Mouse (Mus musculus): ENCODE measurements around the gene Prpf31.
A peak's percentile ranks its signal among the peaks of the same experiment; 100 is the strongest.
"Not testable (repeated sequence)": the region's sequence is repeated elsewhere in the genome, so short reads cannot be mapped to it uniquely, and the experiment has no call there.

The Prpf31 gene

DNA sequence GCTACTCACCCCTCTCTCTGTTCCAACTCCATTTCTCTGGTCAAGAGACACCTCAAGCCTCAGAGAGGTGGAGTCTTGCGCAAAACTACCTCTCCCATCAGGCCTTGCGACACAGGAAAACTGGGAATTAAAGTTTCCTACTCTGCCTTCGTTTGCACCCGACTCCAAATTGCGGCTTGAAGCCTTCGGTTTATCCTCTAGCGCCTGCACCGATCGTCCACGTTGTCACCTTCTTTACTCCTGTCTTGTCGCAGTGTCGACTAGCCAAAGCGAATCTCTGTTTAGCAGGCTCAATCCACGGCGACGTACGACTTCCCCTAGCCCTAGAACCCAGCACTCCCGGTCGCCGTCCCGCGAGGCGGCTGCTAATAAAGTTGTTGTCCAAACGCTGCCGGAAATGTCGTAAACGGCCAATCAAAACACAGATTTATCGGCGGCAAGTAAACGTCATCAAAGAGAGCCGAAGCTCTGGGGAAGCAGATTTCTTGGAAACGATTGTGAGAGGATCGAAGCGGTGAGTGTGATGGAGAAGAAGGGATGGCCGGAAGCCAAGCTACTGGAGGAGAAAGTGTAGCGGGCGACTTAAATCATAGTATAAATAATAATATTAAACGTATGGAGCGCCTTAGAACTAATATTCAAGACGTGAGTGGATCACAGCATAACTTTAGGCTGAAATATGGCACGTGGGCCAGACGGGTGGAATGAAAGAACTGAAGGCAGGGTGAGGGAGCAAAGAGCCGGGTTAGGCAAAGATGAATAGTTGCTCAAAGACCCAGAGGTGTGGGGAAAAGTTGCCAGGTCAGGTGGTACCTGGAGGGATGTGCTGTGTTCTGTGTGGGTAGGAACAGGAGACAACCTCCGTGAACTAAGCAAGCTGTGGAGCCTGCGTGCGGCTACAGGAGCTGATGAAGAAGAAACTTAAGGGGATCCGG, at the start of gene Prpf31, which contains the start of gene Tfpt:
Gene Prpf31, plus strand, starts transcription at position 443 of the 935 bp plus-strand sequence.
Gene Tfpt, minus strand, starts transcription at position 387 of the 935 bp plus-strand sequence.
- DNase-seq (ENCODE audit: low read depth), result peak; percentile 94

DNA sequence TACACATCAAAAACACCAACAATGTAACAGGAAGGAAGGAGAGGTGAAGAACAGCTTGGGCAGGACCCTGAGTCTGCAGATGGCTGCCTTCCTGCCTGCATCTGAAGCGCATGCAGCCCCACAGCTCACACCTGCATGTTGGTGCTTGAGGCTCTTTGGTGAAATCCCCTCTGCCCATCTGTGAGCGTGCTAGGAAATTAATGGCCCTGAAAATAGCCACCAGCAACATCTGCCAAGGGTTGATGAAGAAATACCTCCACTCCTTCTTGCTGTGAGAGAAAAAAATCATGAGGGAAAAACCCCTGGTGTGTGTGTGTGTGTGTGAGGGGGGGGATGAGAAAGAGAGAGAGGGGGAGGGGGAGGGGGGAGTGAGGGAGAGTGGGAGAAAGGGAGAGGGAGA, 49.8 kb upstream of the Prpf31 start:
- DNase-seq (ENCODE audit: low read depth), result no peak

DNA sequence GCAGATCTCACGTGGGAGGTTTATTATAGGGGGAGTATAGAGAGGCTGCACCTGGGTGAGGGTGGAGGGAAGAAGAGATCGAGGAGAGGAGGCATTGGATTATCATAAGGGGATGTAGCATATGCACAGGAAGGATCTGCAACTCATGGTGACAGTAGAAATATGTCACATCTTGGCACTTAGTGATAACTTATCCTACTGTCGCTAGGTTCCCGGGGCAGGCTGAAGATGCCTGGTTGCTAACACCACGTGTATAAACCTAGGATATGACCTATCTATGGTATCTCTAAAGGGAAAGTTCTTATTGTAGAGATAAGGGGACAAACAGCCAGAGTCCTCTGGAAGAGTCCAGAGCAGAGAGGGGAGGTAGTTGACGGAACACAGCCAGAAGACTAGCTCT, 44.0 kb upstream of the Prpf31 start:
- no peak for DNase-seq (ENCODE audit: low read depth)

DNA sequence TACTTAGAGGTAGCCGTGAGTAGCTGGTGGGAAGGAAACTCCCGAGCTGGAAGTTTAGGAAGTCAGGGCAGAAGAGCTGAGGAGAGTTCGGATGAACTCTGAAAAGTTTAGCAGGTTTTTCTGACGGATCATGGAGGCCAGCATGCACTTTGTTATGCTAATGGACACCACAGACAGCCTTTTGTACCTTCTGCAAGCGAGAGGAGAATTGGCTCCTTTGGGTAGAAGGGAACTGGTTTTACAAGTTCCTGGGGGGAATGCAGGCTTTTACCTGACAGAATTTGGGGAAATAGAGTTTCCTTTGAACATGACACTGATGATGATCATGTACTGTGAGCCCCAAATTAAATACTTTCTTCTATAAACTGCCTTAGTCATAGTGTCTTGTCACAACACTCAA, 43.5 kb upstream of the Prpf31 start:
- DNase-seq (ENCODE audit: low read depth), result no peak

DNA sequence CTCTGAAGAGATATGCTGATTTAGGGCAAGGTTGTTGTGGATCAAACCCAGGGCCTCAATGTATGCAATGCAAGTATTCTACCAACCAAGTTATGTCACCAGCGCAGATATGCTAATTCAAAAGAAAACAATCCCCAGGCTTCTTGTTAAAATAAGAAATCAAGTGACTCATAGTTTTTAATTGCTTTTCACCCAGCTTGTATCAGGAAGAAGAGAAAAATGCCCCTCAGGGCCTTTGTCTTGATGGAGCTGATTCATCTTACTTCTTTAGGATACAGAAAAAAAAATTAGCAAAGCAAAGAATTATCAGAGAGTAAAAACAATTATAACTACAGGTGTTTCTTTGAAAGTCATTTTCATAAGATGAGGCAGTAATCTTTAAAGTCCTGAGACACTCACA, 42.5 kb upstream of the Prpf31 start:
- no peak for DNase-seq (ENCODE audit: low read depth)

DNA sequence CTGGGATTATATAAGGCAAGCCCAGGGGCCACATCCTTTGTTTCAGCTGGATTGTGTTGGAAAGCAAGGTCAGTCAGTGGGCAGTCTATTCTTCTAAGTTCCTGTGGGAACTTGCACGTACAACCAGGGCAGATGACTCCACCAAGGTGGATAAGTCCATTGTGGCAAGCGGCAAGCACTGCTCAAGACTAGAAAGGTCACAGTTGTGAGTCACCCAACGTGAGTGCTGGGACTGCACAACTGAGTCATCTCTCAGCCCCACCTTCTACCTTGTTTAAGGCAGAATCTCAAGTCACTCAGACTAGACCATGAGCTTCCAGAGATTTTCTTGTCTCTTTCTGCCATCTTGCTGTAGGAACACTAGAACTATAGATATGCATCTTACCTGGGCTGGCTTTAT, 39.2 kb upstream of the Prpf31 start:
- DNase-seq (ENCODE audit: low read depth), result no peak

DNA sequence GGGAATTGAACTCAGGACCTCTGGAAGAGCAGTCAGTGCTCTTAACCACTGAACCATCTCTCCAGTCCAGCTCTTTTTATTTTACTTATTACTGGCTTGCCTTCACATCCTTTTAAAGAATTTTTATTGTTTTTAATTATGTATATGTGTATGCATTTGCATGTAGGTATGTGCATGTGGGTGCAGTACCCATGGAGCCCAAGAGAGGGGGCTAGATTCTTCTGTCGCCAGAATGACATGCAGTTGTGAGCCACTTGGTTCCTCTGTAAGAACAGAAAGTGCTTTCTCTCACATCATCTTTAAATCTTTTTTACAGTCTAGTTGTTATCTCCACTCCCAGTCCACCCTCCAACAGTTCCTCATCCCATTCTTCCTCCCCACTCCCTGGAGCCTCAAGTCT, 38.3 kb upstream of the Prpf31 start:
- no peak for DNase-seq (ENCODE audit: low read depth)

DNA sequence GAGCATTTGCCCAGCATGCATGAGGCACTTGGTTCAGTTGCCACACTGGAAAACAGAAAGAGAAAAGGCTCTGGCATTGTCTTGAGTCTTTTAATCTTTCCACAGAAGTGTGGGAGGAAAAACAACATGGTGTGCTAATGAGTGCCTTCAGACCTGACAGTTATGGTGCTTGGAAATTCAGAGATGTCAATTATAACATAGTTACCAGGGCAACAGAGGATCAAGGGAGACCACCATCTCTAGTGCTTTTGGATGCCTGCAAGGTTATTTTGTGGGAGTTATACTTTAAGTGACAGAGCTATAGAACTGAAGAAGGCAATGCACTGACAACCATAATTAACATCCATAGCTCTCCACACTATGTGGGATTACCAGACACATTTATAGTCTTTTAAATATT, 35.9 kb upstream of the Prpf31 start:
- DNase-seq (ENCODE audit: low read depth), result no peak

DNA sequence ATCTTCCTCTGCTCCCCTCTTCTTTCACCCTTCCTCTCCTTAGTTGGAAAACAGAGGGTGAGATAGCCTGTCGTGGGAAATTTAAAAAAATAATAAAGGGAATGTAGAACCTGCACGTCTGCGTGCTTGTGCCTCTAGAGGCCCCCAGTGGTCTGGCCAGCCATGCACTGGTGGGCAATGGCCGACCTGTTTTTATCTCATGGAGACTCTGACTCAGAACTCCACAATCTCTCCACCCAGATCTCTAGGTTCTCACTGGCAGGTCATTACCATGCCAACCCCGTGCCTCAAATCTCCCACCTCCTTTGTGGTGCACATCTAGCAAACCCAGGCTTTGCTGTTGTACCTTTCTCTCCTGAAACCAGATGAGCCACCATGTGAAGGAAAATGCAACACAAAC, 35.1 kb upstream of the Prpf31 start:
- DNase-seq (ENCODE audit: low read depth), result no peak

DNA sequence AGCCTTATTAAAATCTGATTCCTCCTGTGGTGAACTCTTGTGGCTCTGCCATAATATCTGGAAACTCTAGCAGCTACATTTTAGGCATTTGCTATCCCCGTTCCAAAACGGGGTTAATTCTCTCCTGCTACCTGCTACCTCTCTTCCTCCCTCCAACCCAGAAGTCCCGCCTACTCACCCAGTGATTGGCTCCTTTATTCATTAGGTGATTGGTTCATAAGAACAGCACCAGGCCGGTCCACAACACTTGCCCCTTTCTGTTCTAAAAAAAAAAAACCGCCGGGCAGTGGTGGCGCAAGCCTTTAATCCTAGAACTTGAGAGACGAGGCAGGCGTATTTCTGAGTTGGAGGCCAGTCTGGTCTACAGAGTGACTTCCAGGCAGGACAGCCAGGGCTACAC, 34.6 kb upstream of the Prpf31 start:
- DNase-seq (ENCODE audit: low read depth), result no peak

DNA sequence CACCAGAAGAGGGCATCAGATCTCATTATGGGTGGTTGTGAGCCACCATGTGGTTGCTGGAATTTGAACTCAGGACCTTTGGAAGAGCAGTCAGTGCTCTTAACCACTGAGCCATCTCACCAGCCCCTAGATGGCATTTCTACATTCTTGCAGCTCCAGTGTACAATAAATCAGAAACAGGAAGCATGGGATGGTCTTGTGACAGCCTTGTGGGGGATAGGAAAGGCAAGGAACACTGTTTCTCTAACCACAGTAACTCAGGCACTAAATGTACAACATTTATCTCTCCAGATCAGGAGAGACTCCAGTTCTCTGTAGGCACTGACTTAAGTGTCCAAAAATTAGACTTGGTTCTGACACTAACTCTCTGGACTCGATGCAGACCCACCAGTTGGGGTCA, 32.0 kb upstream of the Prpf31 start:
- not testable (repeated sequence) for DNase-seq (ENCODE audit: low read depth)

DNA sequence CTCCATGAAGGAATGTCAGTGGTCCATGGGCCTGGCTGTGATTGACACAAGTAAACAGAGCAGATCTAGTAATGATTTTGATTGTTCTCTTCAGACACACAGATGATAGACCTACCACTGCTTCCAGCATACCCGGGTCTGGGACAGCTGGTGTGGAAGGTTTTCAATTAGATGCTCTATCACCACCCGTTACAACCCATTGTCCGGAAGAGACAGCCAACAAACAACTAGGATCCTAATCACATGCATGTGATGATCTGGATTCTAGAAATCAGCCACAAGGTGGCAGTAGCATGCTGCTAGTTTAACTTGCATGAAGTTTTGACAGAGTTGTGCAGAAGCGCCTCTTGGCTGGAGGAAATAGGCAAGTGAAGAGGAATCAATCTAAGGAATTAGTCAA, 28.7 kb upstream of the Prpf31 start:
- peak; percentile 44 for DNase-seq (ENCODE audit: low read depth)

DNA sequence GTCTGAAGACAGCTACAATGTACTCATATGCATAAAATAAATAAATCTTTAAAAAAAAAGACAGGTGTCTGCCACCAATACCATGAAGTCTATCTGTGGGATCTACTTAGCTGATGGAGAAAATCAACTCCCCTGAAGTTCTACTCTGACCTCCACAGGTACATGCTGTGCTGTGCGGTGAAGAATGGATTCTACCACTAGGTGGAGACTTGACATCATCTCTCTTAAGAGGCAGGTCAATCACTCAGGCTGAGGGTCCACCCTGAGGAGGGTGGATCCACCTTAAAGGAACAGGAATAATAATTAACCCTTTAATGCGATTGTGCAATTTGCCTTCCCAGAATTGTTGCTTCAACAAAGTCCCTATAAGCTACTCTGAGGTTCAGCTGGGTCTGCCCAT, 23.0 kb upstream of the Prpf31 start:
- no peak for DNase-seq (ENCODE audit: low read depth)

DNA sequence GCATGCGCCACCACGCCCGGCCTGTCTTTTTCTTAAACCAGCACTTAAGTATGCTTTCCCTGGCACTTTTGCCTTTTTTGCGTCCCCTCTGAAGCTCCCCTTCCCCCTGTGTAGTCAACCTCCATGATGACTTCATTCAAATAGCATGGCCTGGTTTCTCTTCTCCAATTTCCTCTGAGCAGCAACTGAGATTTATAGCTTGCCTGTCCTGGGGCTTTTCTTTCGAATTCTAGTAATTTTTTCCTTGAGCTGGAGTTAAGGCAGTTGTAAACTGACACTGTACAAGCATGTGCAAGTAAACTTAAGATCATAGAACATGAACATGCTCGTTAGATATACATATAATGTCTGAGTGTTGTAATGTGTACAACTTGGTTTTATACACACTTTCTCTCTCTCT, 22.4 kb upstream of the Prpf31 start:
- no peak for DNase-seq (ENCODE audit: low read depth)

DNA sequence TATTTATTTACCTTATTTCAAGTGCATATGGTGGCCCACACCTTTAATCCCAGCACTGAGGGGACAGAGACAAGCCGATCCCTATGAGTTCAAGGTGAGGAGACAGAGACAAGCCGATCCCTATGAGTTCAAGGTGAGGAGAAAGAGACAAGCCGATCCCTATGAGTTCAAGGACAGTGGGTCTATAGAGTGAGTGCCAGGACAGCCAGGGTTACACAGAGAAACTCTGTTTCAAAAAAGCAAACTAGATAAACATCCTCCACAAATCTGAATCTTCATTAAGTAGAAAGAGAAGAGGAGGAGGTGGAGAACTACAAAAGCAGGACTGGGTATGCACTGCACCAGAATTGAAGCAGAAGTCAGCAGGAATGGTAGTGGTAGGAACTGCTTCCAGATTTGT, 21.1 kb upstream of the Prpf31 start:
- DNase-seq (ENCODE audit: low read depth), result no peak

DNA sequence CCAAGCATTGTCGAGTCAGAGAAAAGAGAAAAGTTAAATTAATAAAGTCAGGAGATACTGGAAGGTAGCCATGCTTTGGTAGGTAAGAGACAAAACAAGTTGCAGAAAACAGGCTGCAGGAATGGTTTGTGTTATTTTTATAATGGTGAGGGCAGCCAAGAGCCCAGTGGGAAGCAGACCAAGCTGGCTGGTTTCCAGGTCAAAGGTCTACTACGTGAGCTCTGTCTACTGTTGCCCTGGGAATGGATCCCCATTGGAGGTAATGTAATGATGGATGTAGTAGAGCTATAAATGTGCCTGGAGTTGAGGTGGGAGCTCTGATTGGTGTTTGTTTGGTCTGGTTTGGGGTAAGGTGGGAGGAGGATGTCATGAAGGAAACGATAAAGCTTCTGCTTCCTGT, 20.7 kb upstream of the Prpf31 start:
- DNase-seq (ENCODE audit: low read depth), result no peak

DNA sequence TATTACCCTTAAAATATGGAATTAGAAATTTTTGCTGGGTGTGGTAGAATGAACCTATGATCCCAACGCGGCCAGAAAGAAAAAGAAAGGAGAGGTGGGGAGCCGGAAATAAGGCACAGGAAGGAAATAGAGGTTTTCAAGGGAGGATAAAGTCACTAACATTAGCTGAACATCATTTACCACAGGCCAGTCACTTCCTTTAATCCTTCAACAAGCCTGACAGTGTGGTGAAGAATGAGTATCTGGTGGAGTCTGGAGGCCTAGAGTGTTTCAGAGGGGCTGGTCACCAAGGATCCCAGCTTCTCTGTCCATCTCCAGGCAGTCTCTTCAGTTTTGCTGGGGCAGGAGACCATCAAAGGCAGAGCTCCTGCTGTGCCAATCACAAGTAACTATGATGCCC, 19.3 kb upstream of the Prpf31 start:
- no peak for DNase-seq (ENCODE audit: low read depth)

DNA sequence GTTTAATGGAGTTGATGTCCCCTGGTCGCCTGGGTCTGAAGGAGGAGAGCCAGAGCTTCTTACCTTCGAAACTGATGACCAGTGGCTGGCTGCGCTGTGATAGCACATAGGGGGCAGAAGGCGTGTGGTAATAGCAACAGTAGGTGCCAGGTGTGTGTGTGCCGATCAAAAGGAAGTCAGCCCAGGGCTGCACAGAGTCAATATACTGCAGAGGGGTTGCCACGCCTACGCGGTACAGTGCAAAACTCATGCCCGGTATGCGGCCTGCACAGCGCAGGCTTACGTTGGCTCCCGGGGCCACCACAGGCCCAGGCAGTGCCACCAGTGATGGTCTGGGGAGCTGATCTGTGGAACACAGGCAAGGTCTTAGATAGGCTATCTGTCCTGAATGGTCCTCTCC, 18.8 kb upstream of the Prpf31 start:
- no peak for DNase-seq (ENCODE audit: low read depth)

DNA sequence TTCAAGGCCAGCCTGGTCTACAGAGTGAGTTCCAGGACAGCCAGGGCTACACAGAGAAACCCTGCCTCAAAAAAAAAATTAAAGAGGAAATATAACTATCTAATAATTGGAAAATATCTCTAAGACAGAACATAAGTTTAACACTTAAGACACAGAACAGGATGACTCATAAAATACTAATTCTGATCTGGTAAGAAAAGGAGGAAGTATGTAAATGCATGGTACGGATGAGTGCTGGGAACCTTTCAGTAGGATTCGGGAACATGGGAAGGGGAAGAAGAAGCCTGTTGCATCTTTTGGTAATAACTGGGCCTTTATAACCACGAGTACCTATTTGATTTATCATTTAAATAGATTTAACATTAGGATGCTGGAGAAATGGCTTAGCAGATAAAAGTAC, 15.8 kb upstream of the Prpf31 start:
- DNase-seq (ENCODE audit: low read depth), result no peak

DNA sequence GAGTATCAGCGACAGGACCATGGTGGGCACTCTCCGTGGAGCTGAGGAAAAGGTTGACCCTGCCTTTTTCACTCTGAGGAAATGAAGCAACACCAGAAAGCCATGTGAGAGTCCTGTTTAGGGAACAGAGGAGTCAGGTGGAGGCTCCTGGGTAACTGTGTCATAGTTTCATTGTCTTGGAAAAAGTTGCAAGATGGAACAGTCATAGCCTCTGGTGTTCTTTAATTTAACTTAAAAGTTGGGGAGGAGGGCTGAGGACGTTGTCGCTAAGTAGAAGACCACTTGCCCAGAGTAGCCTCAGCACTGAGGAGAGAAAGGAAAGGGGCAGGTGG, 13.8 kb upstream of the Prpf31 start, which contains the start of gene Oscar:
Gene Oscar, minus strand, starts transcription at position 101 of the 332 bp plus-strand sequence.
- DNase-seq (ENCODE audit: low read depth), result no peak

DNA sequence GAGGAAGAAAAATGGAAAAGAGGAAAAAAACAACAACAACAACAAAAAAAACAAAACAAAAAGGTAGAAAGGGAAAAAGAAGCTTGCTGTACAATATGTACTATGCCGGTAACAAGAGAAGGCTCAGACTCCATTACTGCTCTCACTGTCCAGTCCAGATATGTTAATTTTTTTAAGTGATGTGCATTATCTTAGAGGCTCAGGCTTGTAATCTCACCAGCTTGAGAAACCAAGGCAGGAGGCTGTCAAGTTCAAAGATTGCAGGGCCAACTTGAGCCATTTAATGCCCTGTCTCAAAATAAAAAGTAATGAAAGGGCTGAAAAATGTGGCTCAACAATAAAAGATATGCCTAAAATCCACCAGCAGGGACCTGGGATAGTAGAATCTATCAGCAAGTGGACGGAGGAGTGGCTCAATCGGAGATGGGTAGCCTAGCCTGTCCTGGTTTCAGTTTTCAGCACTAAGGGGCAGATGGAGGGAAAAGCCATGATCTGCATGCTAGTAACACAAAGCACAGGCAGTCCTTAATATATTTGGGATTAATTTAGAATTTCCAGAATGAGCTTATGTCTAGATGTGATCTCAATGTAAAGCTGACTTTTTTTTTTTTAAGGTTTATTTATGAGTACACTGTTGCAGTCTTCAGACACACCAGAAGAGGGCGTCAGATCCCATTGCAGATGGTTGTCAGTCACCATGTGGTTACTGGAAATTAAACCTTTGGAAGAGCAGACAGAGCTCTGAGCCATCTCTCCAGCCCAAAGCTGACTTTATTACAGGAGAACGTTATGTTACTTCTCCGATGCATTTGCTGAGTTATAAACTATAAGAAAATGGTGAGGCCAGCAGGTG, 13.2 kb upstream of the Prpf31 start:
- DNase-seq (ENCODE audit: low read depth), result no peak

DNA sequence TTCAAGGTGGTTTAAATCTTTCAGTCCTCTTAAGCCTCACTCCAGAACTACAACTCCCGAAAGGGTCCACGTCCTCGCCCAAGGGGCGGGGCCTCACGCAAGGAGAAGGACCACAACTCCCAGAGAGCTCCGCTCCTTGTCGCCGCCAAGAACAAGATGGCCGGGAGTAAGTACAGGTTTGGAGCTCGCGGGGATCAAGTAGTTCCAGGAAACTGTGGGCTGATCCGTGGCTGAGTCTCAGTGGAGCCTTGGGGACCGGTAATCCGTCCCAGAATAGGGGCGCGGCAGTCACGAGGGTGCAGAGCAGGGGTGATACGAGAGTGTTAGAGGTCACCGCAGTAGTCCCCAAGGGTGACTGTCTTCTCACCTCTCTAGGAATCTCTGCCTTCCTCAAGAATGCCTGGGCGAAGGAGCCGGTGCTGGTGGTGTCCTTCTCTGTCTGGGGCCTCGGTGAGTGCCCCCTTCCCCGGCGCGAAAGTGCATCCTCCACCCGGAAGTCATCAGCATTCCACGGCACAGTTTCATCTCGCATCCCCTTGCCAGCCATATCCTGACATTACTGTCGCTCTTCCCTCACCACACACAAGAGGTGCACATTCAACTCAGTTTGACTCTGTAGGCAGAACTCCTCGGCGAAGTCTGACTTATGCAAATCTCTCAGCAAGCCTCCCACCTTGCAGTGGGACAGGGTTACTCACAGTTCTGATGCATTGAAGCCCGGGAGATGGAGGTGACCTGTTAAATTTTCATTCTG, 12.4 kb upstream of the Prpf31 start, which contains the start of gene Ndufa3:
Gene Ndufa3, plus strand, starts transcription at position 132 of the 754 bp plus-strand sequence.
- DNase-seq (ENCODE audit: low read depth), result peak; percentile 78

Data from fibroblast of lung, adult 2 months (primary cell).